In the genomic region with DNA sequence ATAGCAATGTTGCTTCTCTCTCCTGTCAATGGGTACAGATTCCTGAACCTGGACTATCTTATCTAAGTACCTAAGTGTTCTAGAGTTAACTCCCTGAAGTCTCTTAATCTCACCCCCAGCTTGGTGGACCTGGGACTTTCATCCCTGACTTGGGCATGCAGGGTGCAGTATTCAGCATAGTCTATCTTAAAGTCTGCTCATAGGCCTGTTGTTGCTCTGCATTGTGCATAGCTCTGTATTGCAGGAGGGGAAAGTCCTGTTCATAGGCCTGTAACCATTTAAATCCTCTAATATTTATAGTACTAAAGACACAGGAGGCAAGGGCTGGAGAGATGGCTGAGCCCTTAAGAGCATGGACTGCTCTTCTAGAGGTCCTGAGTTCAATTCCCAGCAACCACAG, we compare ENCODE assay signal across 10 mouse cellular contexts. TPM values are rescaled to one million over a fixed set of nuclear protein-coding genes. Genes with fewer than 3 reads are reported as not detected.
DNase-seq lines count a peak whose midpoint lies in the region; ATAC-seq and TF ChIP-seq lines count a peak whose summit lies in the region.
"Not testable (repeated sequence)": the region's sequence is repeated elsewhere in the genome, so short reads cannot be mapped to it uniquely, and the experiment has no call there.
"Had no signal": no experiment of that assay in that cellular context is flagged by ENCODE, and none has a peak within 500 bp of the region (broad histone marks: within the 10 kb centered on the region; RNA-seq: fewer than 3 reads in every experiment).

No protein-coding gene starts in this region.

- H3K36me3 ChIP-seq in intestine, embryonic 15.5 days; intestine, embryonic 16.5 days (ENCODE audit: control insufficient read depth, insufficient read depth, low read length); intestine, postnatal 0 days (ENCODE audit: control insufficient read depth, insufficient read depth); small intestine, adult 2 months (ENCODE audit: control insufficient read depth, insufficient read depth, low read length): not testable (repeated sequence)

- peak; percentile 56 for DNase-seq in A20 (ENCODE audit: low read depth, low spot score)
- peak; percentile 30 for DNase-seq in heart, adult 11 months

- H3K4me3 ChIP-seq in intestine, embryonic 15.5 days (replicated peaks); intestine, embryonic 16.5 days (ENCODE audit: low read length); intestine, postnatal 0 days (ENCODE audit: low read depth, low read length); small intestine, adult 2 months (ENCODE audit: low read depth, low read length): not testable (repeated sequence)

- not testable (repeated sequence) for H3K4me1 ChIP-seq in intestine, embryonic 15.5 days (replicated peaks); intestine, embryonic 16.5 days (ENCODE audit: control insufficient read depth, insufficient read depth, low read length); intestine, postnatal 0 days (replicated peaks; ENCODE audit: control insufficient read depth, insufficient read depth, low read length); small intestine, adult 2 months (ENCODE audit: control insufficient read depth, insufficient read depth, insufficient read length, low read length)

- not testable (repeated sequence) for TF ChIP-seq CTCF in intestine, postnatal 0 days (IDR thresholded peaks at IDR 0.05; ENCODE audit: low read depth); small intestine, adult 2 months (IDR thresholded peaks at IDR 0.05; ENCODE audit: extremely low read depth, insufficient read length, insufficient replicate concordance, low read depth, low read length)

- H3K9me3 ChIP-seq in intestine, embryonic 15.5 days; intestine, embryonic 16.5 days (ENCODE audit: control insufficient read depth, low read length); intestine, postnatal 0 days (ENCODE audit: control insufficient read depth): not testable (repeated sequence)

- H3K4me2 ChIP-seq in intestine, embryonic 15.5 days (replicated peaks); intestine, embryonic 16.5 days (ENCODE audit: low read depth, low read length); intestine, postnatal 0 days (replicated peaks; ENCODE audit: low read depth): not testable (repeated sequence)

- not testable (repeated sequence) for H3K27me3 ChIP-seq in intestine, embryonic 15.5 days (replicated peaks); intestine, embryonic 16.5 days (replicated peaks; ENCODE audit: control insufficient read depth, insufficient read depth, low read length); intestine, postnatal 0 days (replicated peaks; ENCODE audit: control insufficient read depth, insufficient read depth, low read length); small intestine, adult 2 months (ENCODE audit: control insufficient read depth, insufficient read depth, low read length)

- TF ChIP-seq POLR2A in small intestine, adult 2 months (IDR thresholded peaks at IDR 0.05; ENCODE audit: low read depth, low read length): not testable (repeated sequence)

- ATAC-seq in intestine, embryonic 15.5 days: peak; percentile 28; the same call in 1 of the 2 replicates
- peak; percentile 71 for ATAC-seq in intestine, embryonic 16.5 days
- ATAC-seq in intestine, postnatal 0 days: peak; percentile 60

- not testable (repeated sequence) for H3K9ac ChIP-seq in intestine, embryonic 15.5 days; intestine, embryonic 16.5 days (ENCODE audit: low read depth, low read length); intestine, postnatal 0 days (ENCODE audit: low read depth, low read length)

- H3K27ac ChIP-seq in intestine, embryonic 15.5 days; intestine, embryonic 16.5 days (ENCODE audit: low read length); intestine, postnatal 0 days (ENCODE audit: low read depth, low read length): not testable (repeated sequence)
- H3K27ac ChIP-seq in small intestine, adult 2 months (ENCODE audit: insufficient read depth, low read depth, low read length): peak overlapping the region; percentile 76; the same call in 1 of the 2 replicates

RNA-seq across cellular contexts. Expression of a gene that starts 5.6 kb away (rescaled TPM):
- polyA plus RNA-seq in intestine, embryonic 15.5 days (2015; fragmentation: Nextera tagmentation; extraction: Ambion mirVana): 84.5 and 93.5 TPM in 2 replicates
- polyA plus RNA-seq in intestine, embryonic 16.5 days (2015; fragmentation: Nextera tagmentation; extraction: Ambion mirVana): 136 and 184 TPM in 2 replicates
- 693 and 712 TPM in 2 replicates for polyA plus RNA-seq in intestine, postnatal 0 days (2015; fragmentation: Nextera tagmentation; extraction: Ambion mirVana)
- polyA plus RNA-seq in small intestine, adult 2 months (2012; rRNA removed): 554 and 1,052 TPM in 2 replicates
- polyA plus RNA-seq: adrenal gland, adult 2 months; G1E; Patski had no signal

RNA-seq across cellular contexts. Expression of a gene that starts 27.5 kb away (rescaled TPM):
- 4.9 and 6.2 TPM in 2 replicates for polyA plus RNA-seq in intestine, embryonic 15.5 days (2015; fragmentation: Nextera tagmentation; extraction: Ambion mirVana)
- polyA plus RNA-seq in intestine, embryonic 16.5 days (2015; fragmentation: Nextera tagmentation; extraction: Ambion mirVana): 8.8 and 12.8 TPM in 2 replicates
- 56.2 and 60.6 TPM in 2 replicates for polyA plus RNA-seq in intestine, postnatal 0 days (2015; fragmentation: Nextera tagmentation; extraction: Ambion mirVana)
- polyA plus RNA-seq in small intestine, adult 2 months (2012; rRNA removed): 36.3 and 83.4 TPM in 2 replicates
- polyA plus RNA-seq: activated CD4-positive, CD25-positive, alpha-beta regulatory T cell, adult 4 months; G1E had no signal

RNA-seq across cellular contexts. Expression of a gene that starts 31.8 kb away (rescaled TPM):
- polyA plus RNA-seq in intestine, embryonic 15.5 days (2015; fragmentation: Nextera tagmentation; extraction: Ambion mirVana): 5.5 and 6.4 TPM in 2 replicates
- polyA plus RNA-seq in intestine, embryonic 16.5 days (2015; fragmentation: Nextera tagmentation; extraction: Ambion mirVana): 4.8 and 5.1 TPM in 2 replicates
- 11.9 and 14.0 TPM in 2 replicates for polyA plus RNA-seq in intestine, postnatal 0 days (2015; fragmentation: Nextera tagmentation; extraction: Ambion mirVana)
- polyA plus RNA-seq in small intestine, adult 2 months (2012; rRNA removed): 60.9 and 159 TPM in 2 replicates
- polyA plus RNA-seq: G1E had no signal
